Mouse (Mus musculus): Measurements from ENCODE around the gene Dclre1c. TPM values are rescaled to one million over a fixed set of nuclear protein-coding genes. Genes with fewer than 3 reads are reported as not detected.

Gene Dclre1c
- total and polyA plus RNA-seq, 3 experiments, result 6.0 to 9.6 (median 7.0) TPM

DNA sequence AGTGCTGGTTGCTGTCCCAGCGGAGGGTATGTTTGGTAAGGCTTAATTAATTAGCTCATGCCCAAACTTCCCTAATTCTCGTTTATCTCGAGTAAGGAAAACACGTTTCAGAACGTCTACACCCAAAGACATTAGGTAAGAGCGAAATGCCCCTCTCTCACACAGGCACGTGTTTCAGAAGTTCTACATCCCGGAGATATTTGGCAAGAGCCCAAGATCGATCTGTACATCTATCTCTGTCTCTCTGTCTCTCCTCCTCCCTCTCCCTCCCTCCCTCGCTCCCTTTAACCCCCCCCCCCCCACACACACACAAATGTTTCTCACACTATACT, 614 bp downstream of the Dclre1c start:
- H3K9ac ChIP-seq (ENCODE audit: insufficient read depth, low read depth), result peak overlapping the region; percentile 28
- 0 out of 2 replicates have a peak, but pooled peaks cover 2% of the 10 kb centered on the region for H3K79me2 ChIP-seq (replicated peaks; ENCODE audit: control insufficient read depth, extremely low read depth, insufficient read depth, poor library complexity, severe bottlenecking)
- TF ChIP-seq GABPA (IDR thresholded peaks at IDR 0.05; ENCODE audit: insufficient replicate concordance, low read depth, low read length) (no peak), RAD21 (IDR thresholded peaks at IDR 0.05; ENCODE audit: low read depth, low read length) (no peak), BHLHE40 (IDR thresholded peaks at IDR 0.05; ENCODE audit: low read depth, low read length) (peak; percentile 45; the same call in 1 of the 2 replicates)
- in situ Hi-C loops (cut with MboI; ENCODE audit: low pct_ligation_motif_present, low pct_unique_long_range_greater_than_20kb, low sequenced_read_pairs) (no loop called here), dilution Hi-C loops (cut with MboI; ENCODE audit: extremely low pct_ligation_motif_present, extremely low pct_unique_long_range_greater_than_20kb, low sequenced_read_pairs) (no loop called here)
- no peaks in the 10 kb centered on the region for H3K9me3 ChIP-seq (replicated peaks; ENCODE audit: low read length)
- peak overlapping the region; percentile 71 to 96 (median 95) for H3K4me3 ChIP-seq (replicated peaks in 1 of 3; ENCODE audit: low read depth in 2 of 3, low read length in 2 of 3, poor library complexity in 1 of 3)
- H3K4me1 ChIP-seq (ENCODE audit: control insufficient read depth in 1 of 2, insufficient read depth in 2 of 2), result peaks cover 5 to 26% of the 10 kb centered on the region in 2 experiments; a peak in 3 of 4 replicates
- DNase-seq (ENCODE audit: extremely low read depth), result no peak
- peak overlapping the region; percentile 54 for H3K4me2 ChIP-seq (ENCODE audit: insufficient read depth, low read depth, poor library complexity, severe bottlenecking)
- H3K27ac ChIP-seq (ENCODE audit: insufficient read depth, low read depth), result no peak overlapping the region
- H3K27me3 ChIP-seq (replicated peaks), result no peaks in the 10 kb centered on the region
- peaks cover 9 to 26% of the 10 kb centered on the region in 2 experiments for H3K36me3 ChIP-seq (replicated peaks in 1 of 2; ENCODE audit: control insufficient read depth in 1 of 2, insufficient read depth in 1 of 2, low read length in 1 of 2)

DNA sequence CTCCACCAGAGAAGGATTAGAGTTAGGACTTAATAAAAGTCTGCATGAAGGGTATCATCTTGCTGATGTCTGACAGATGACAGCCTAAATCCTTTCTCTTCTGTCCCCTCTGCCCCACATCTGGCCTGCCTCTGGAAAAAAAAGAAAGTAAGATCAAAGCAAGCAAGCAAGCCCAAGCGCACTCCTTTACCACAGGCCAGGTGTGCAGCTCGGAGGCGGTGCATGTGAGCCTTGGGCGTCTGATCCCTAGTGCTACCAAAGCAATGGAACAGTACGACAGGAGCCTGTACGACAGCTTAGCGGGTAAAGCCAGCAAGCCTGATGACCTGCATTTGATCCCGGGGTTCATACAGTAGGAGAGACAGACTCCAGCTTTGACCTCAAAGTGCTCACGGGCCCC, 7.0 kb downstream of the Dclre1c start:
- no peak for DNase-seq (ENCODE audit: extremely low read depth)
- H3K79me2 ChIP-seq (replicated peaks; ENCODE audit: control insufficient read depth, extremely low read depth, insufficient read depth, poor library complexity, severe bottlenecking), result no peaks in the 10 kb centered on the region
- H3K27me3 ChIP-seq (replicated peaks), result no peaks in the 10 kb centered on the region
- H3K4me3 ChIP-seq (replicated peaks in 1 of 3; ENCODE audit: low read depth in 2 of 3, low read length in 2 of 3, poor library complexity in 1 of 3), result no peak overlapping the region
- TF ChIP-seq TCF12 (IDR thresholded peaks at IDR 0.05; ENCODE audit: low read depth, low read length) (no peak), HCFC1 (IDR thresholded peaks at IDR 0.05; ENCODE audit: low read depth, low read length) (no peak), MAZ (IDR thresholded peaks at IDR 0.05; ENCODE audit: low read depth, low read length) (no peak), EP300 (IDR thresholded peaks at IDR 0.05; ENCODE audit: low read length) (no peak), SIN3A (IDR thresholded peaks at IDR 0.05; ENCODE audit: low read length) (no peak), ETS1 (conservative IDR thresholded peaks at IDR 0.05; ENCODE audit: low read depth, low read length) (no peak), PAX5 (IDR thresholded peaks at IDR 0.05; ENCODE audit: low read length) (no peak), USF2 (conservative IDR thresholded peaks at IDR 0.05; ENCODE audit: low read depth, low read length) (no peak), ELF1 (IDR thresholded peaks at IDR 0.05; ENCODE audit: low read depth, low read length) (no peak), ZNF384 (IDR thresholded peaks at IDR 0.05; ENCODE audit: low read depth, low read length) (no peak), E2F4 (IDR thresholded peaks at IDR 0.05; ENCODE audit: insufficient replicate concordance, low read depth, low read length) (no peak), POLR2A (IDR thresholded peaks at IDR 0.05; ENCODE audit: low read depth, low read length) (no peak), NELFE (IDR thresholded peaks at IDR 0.05; ENCODE audit: low read depth, low read length) (no peak), JUND (conservative IDR thresholded peaks at IDR 0.05; ENCODE audit: low read depth, low read length) (no peak), BHLHE40 (IDR thresholded peaks at IDR 0.05; ENCODE audit: low read depth, low read length) (no peak), MXI1 (IDR thresholded peaks at IDR 0.05; ENCODE audit: low read depth, low read length) (no peak), KAT2A (IDR thresholded peaks at IDR 0.05; ENCODE audit: insufficient replicate concordance, low read length) (no peak), CHD1 (IDR thresholded peaks at IDR 0.05; ENCODE audit: low read depth, low read length) (no peak)
- no peak overlapping the region for H3K4me2 ChIP-seq (ENCODE audit: insufficient read depth, low read depth, poor library complexity, severe bottlenecking)
- peaks cover 22 to 60% of the 10 kb centered on the region in 2 experiments for H3K36me3 ChIP-seq (replicated peaks in 1 of 2; ENCODE audit: control insufficient read depth in 1 of 2, insufficient read depth in 1 of 2, low read length in 1 of 2)
- no peak overlapping the region for H3K9ac ChIP-seq (ENCODE audit: insufficient read depth, low read depth)
- no peaks in the 10 kb centered on the region for H3K4me1 ChIP-seq (ENCODE audit: control insufficient read depth in 1 of 2, insufficient read depth in 2 of 2)
- dilution Hi-C loops (cut with MboI; ENCODE audit: extremely low pct_ligation_motif_present, extremely low pct_unique_long_range_greater_than_20kb, low sequenced_read_pairs) (no loop called here), in situ Hi-C loops (cut with MboI; ENCODE audit: low pct_ligation_motif_present, low pct_unique_long_range_greater_than_20kb, low sequenced_read_pairs) (no loop called here)
- no peaks in the 10 kb centered on the region for H3K9me3 ChIP-seq (replicated peaks; ENCODE audit: low read length)
- H3K27ac ChIP-seq (ENCODE audit: insufficient read depth, low read depth), result no peak overlapping the region

Data from CH12.LX (cell line).